Mouse (Mus musculus) limb, embryonic 14.5 days (tissue): Measurements from ENCODE around the gene Bpifc. TPM values are rescaled to one million over a fixed set of nuclear protein-coding genes. Genes with fewer than 3 reads are reported as not detected.

ENCODE experiments used
- ATAC-seq: fragments of 200-750 bp; cut with Nextera tagmentation; 2 replicates; pipeline ENCODE4 v1.8.0; 2017; ENCODE audit warnings: low read depth, moderate number of reproducible peaks, moderate TSS enrichment; ENCODE audit not compliant: low FRiP score
- DNase-seq: peaks from one replicate; pipeline ENCODE4 v3.0.0-alpha.2; 2015; ENCODE audit warnings: low spot score
- H3K27ac ChIP-seq: fragments of 300-500 bp; sonication (generic); replicated peaks from 2 replicates; pipeline ENCODE4 v1.5.1; 2014; ENCODE audit warnings: low read depth, mild to moderate bottlenecking, low read length, moderate library complexity, mixed read lengths
- H3K27me3 ChIP-seq: fragments of 300-500 bp; sonication (generic); 2 replicates; pipeline ENCODE4 v1.6.1; 2014; ENCODE audit warnings: low read length, mixed read lengths; ENCODE audit not compliant: control insufficient read depth, insufficient read depth
- H3K36me3 ChIP-seq: fragments of 300-500 bp; sonication (generic); 2 replicates; pipeline ENCODE4 v1.6.1; 2014; ENCODE audit warnings: mild to moderate bottlenecking, low read length, moderate library complexity, mixed read lengths; ENCODE audit not compliant: control insufficient read depth, insufficient read depth
- H3K4me1 ChIP-seq: fragments of 300-500 bp; sonication (generic); 2 replicates; pipeline ENCODE4 v1.6.1; 2014; ENCODE audit warnings: antibody characterized with exemption, low read length, mixed read lengths; ENCODE audit not compliant: control insufficient read depth, insufficient read depth
- H3K4me2 ChIP-seq: fragments of 300-500 bp; sonication (generic); replicated peaks from 2 replicates; pipeline ENCODE4 v1.6.1; 2014; ENCODE audit warnings: low read depth, mild to moderate bottlenecking, low read length, moderate library complexity; ENCODE audit not compliant: severe bottlenecking
- H3K4me3 ChIP-seq: fragments of 300-500 bp; sonication (generic); replicated peaks from 2 replicates; pipeline ENCODE4 v1.5.1; 2014; ENCODE audit warnings: low read length
- H3K9ac ChIP-seq: fragments of 300-500 bp; sonication (generic); 2 replicates; pipeline ENCODE4 v1.6.1; 2014; ENCODE audit warnings: mild to moderate bottlenecking, low read depth, low read length, moderate library complexity; ENCODE audit not compliant: severe bottlenecking
- H3K9me3 ChIP-seq: fragments of 300-500 bp; sonication (generic); 2 replicates; pipeline ENCODE4 v1.6.1; 2016; ENCODE audit warnings: low read length; ENCODE audit not compliant: control insufficient read depth
- POLR2A ChIP-seq: fragments of 200-500 bp; IDR thresholded peaks from 2 replicates; pipeline ENCODE4 v1.8.0; 2012; ENCODE audit warnings: inconsistent platforms, mild to moderate bottlenecking, moderate library complexity, borderline replicate concordance; ENCODE audit not compliant: insufficient read depth, insufficient read length; ENCODE audit errors: extremely low read depth
- WGBS: fragments of 180-500 bp; shearing (Covaris S2); extraction: QIAGEN DNeasy Blood & Tissue Kit; methylation state at CpG from one replicate; pipeline ENCODE4 v1.1.7; 2014; 5-methylcytosine and 5-hydroxymethylcytosine counted together
- polyA plus RNA-seq, 2 experiments: library from polyadenylated mRNA; depleted of rRNA in 1 of 2; stranded (reverse) in 1 of 2; unstranded in 1 of 2; fragments of >200 nt; fragmentation: Nextera tagmentation in 1 of 2; extraction: Ambion mirVana in 1 of 2; gene quantifications; 2 replicates each; pipeline versions ENCODE4 v1.2.1 to v1.2.3; 2012 to 2014

Gene Bpifc
- polyA plus RNA-seq, 2 experiments, result 4.0 to 9.4 TPM

- Histone ChIP-seq H3K9ac (no peak overlapping the region), H3K9me3 (no peaks in the 10 kb centered on the region), H3K4me1 (no peaks in the 10 kb centered on the region), H3K27me3 (no peaks in the 10 kb centered on the region), H3K4me2 (no peak overlapping the region), H3K36me3 (no peaks in the 10 kb centered on the region), H3K4me3 (no peak overlapping the region), H3K27ac (no peak overlapping the region)
- ATAC-seq (no peak), DNase-seq (no peak)
- 36% methylated on average over 5 of the region's 5 CpGs for WGBS
- TF ChIP-seq POLR2A, result no peak
Measured at GRCm38 (mm10) chr10:86018813-86019212, 7.1 kb upstream of the Bpifc start.

GRCm38 (mm10) chr10:86017781-86018180, 6.1 kb upstream of the Bpifc start:
- H3K4me2 ChIP-seq, result no peak overlapping the region
- H3K4me1 ChIP-seq, result no peaks in the 10 kb centered on the region
- no peaks in the 10 kb centered on the region for H3K9me3 ChIP-seq
- no peak overlapping the region for H3K4me3 ChIP-seq
- H3K36me3 ChIP-seq, result no peaks in the 10 kb centered on the region
- H3K9ac ChIP-seq, result no peak overlapping the region
- no peak for TF ChIP-seq POLR2A
- no peak for DNase-seq
- H3K27me3 ChIP-seq, result no peaks in the 10 kb centered on the region
- no peak overlapping the region for H3K27ac ChIP-seq
- ATAC-seq, result no peak
- 86% methylated on average over 7 of the region's 7 CpGs for WGBS

GRCm38 (mm10) chr10:86011172-86011571, 523 bp downstream of the Bpifc start:
- Histone ChIP-seq H3K4me3 (no peak overlapping the region), H3K4me1 (no peaks in the 10 kb centered on the region), H3K36me3 (no peaks in the 10 kb centered on the region), H3K9ac (no peak overlapping the region), H3K27me3 (no peaks in the 10 kb centered on the region), H3K4me2 (no peak overlapping the region), H3K27ac (no peak overlapping the region), H3K9me3 (no peaks in the 10 kb centered on the region)
- WGBS, result 78% methylated on average over 2 of the region's 2 CpGs
- no peak for DNase-seq
- no peak for ATAC-seq
- TF ChIP-seq POLR2A, result no peak

GRCm38 (mm10) chr10:86010636-86011035, 1.1 kb downstream of the Bpifc start:
- Histone ChIP-seq H3K27ac (no peak overlapping the region), H3K4me2 (no peak overlapping the region), H3K36me3 (no peaks in the 10 kb centered on the region), H3K9ac (no peak overlapping the region), H3K4me1 (no peaks in the 10 kb centered on the region), H3K4me3 (no peak overlapping the region), H3K9me3 (no peaks in the 10 kb centered on the region), H3K27me3 (no peaks in the 10 kb centered on the region)
- ATAC-seq, result no peak
- 25% methylated on average over 6 of the region's 6 CpGs for WGBS
- no peak for DNase-seq
- no peak for TF ChIP-seq POLR2A

GRCm38 (mm10) chr10:86009688-86010087, 2.0 kb downstream of the Bpifc start:
- WGBS, result 77% methylated on average over 2 of the region's 2 CpGs
- H3K4me1 ChIP-seq, result no peaks in the 10 kb centered on the region
- H3K27ac ChIP-seq, result no peak overlapping the region
- H3K9ac ChIP-seq, result no peak overlapping the region
- no peak overlapping the region for H3K4me2 ChIP-seq
- H3K36me3 ChIP-seq, result no peaks in the 10 kb centered on the region
- TF ChIP-seq POLR2A, result no peak
- H3K27me3 ChIP-seq, result no peaks in the 10 kb centered on the region
- ATAC-seq (no peak), DNase-seq (no peak)
- no peaks in the 10 kb centered on the region for H3K9me3 ChIP-seq
- no peak overlapping the region for H3K4me3 ChIP-seq

GRCm38 (mm10) chr10:86006455-86006854, 5.2 kb downstream of the Bpifc start:
- Histone ChIP-seq H3K4me1 (no peaks in the 10 kb centered on the region), H3K4me2 (no peak overlapping the region), H3K27ac (no peak overlapping the region), H3K36me3 (no peaks in the 10 kb centered on the region), H3K27me3 (no peaks in the 10 kb centered on the region), H3K9ac (no peak overlapping the region), H3K4me3 (no peak overlapping the region), H3K9me3 (no peaks in the 10 kb centered on the region)
- no peak for TF ChIP-seq POLR2A
- no peak for DNase-seq
- no peak for ATAC-seq
- 82% methylated on average over 5 of the region's 5 CpGs for WGBS
